Mouse (Mus musculus) testis, adult 2 months (tissue): ENCODE measurements around the gene Ehbp1. TPM values are rescaled to one million over a fixed set of nuclear protein-coding genes. Genes with fewer than 3 reads are reported as not detected.

Source experiments
- H3K27ac ChIP-seq: fragments of 200-500 bp; 2 replicates; pipeline ENCODE4 v1.5.1; 2012; ENCODE audit warnings: low read depth, low read length; ENCODE audit not compliant: control insufficient read depth, insufficient read depth
- H3K27me3 ChIP-seq: fragments of 200-500 bp; 2 replicates; pipeline ENCODE4 v1.6.1; 2012; ENCODE audit warnings: mild to moderate bottlenecking, low read length, moderate library complexity; ENCODE audit not compliant: control insufficient read depth, insufficient read depth
- H3K36me3 ChIP-seq: fragments of 200-500 bp; 2 replicates; pipeline ENCODE4 v1.6.1; 2012; ENCODE audit warnings: mild to moderate bottlenecking, low read length; ENCODE audit not compliant: control insufficient read depth, insufficient read depth
- H3K4me1 ChIP-seq: fragments of 200-500 bp; 2 replicates; pipeline ENCODE4 v1.6.1; 2012; ENCODE audit warnings: low read length; ENCODE audit not compliant: control insufficient read depth, insufficient read depth
- H3K4me3 ChIP-seq: fragments of 200-500 bp; 2 replicates; pipeline ENCODE4 v1.5.1; 2012; ENCODE audit warnings: low read depth, mild to moderate bottlenecking, low read length, moderate library complexity, mixed read lengths; ENCODE audit not compliant: control insufficient read depth
- CTCF ChIP-seq: fragments of 200-500 bp; IDR thresholded peaks from 2 replicates; pipeline ENCODE4 v1.5.1; 2012; ENCODE audit warnings: low read depth, mild to moderate bottlenecking, inconsistent platforms, low read length, moderate library complexity; ENCODE audit not compliant: control insufficient read depth, insufficient read depth, insufficient replicate concordance
- POLR2A ChIP-seq: fragments of 200-500 bp; IDR thresholded peaks from 2 replicates; pipeline ENCODE4 v1.6.1; 2012; ENCODE audit warnings: low read depth, mild to moderate bottlenecking, inconsistent platforms, low read length, moderate library complexity; ENCODE audit not compliant: control insufficient read depth
- polyA plus RNA-seq: library from polyadenylated mRNA; depleted of rRNA; stranded (reverse); fragments of >200 nt; gene quantifications from 2 replicates; pipeline ENCODE4 v1.2.3, GENCODE M21; 2012

Ehbp1 gene
- polyA plus RNA-seq, 1 experiment: 13.1 TPM

DNA sequence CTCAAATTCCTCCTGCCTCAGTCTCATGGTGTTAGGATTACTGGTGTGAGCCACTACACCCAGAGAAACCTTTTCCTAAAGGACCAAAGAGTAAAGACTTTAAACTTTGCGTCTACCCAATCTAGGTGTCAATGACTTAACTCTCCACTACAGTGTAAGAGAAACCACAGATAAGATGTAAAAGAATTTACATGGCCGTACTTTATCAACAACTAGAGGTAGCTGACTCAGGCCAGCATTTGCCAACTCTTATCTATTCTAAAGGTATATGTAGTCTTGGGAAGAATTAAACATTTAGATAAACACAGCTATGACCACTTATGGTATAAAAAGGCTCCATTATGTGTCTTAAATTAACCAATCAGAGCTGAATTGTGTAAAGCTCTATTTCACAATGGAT, 67.9 kb downstream of the Ehbp1 start:
- H3K36me3 ChIP-seq: no peaks in the 10 kb centered on the region
- TF ChIP-seq POLR2A: no peak
- TF ChIP-seq CTCF: no peak
- no peak overlapping the region for H3K4me3 ChIP-seq
- no peak overlapping the region for H3K27ac ChIP-seq
- H3K4me1 ChIP-seq: no peaks in the 10 kb centered on the region
- no peaks in the 10 kb centered on the region for H3K27me3 ChIP-seq

GRCm38 (mm10) chr11:22273378-22273777, 68.7 kb downstream of the Ehbp1 start:
- H3K27ac ChIP-seq: no peak overlapping the region
- H3K27me3 ChIP-seq: no peaks in the 10 kb centered on the region
- TF ChIP-seq POLR2A (no peak), CTCF (no peak)
- H3K36me3 ChIP-seq: no peaks in the 10 kb centered on the region
- H3K4me1 ChIP-seq: no peaks in the 10 kb centered on the region
- H3K4me3 ChIP-seq: no peak overlapping the region

GRCm38 (mm10) chr11:22271889-22272288, 70.2 kb downstream of the Ehbp1 start:
- Histone ChIP-seq H3K27ac (no peak overlapping the region), H3K4me1 (no peaks in the 10 kb centered on the region), H3K36me3 (no peaks in the 10 kb centered on the region), H3K4me3 (no peak overlapping the region), H3K27me3 (no peaks in the 10 kb centered on the region)
- no peak for TF ChIP-seq POLR2A
- TF ChIP-seq CTCF: no peak

GRCm38 (mm10) chr11:22269643-22270042, 72.4 kb downstream of the Ehbp1 start:
- Histone ChIP-seq H3K27ac (no peak overlapping the region), H3K4me1 (no peaks in the 10 kb centered on the region), H3K36me3 (no peaks in the 10 kb centered on the region), H3K4me3 (no peak overlapping the region), H3K27me3 (no peaks in the 10 kb centered on the region)
- TF ChIP-seq POLR2A: no peak

- Histone ChIP-seq H3K36me3 (no peaks in the 10 kb centered on the region), H3K4me1 (no peaks in the 10 kb centered on the region), H3K27me3 (no peaks in the 10 kb centered on the region), H3K27ac (no peak overlapping the region), H3K4me3 (no peak overlapping the region)
- no peak for TF ChIP-seq CTCF
- TF ChIP-seq POLR2A: no peak
Measured at GRCm38 (mm10) chr11:22269173-22269572, 72.9 kb downstream of the Ehbp1 start.

DNA sequence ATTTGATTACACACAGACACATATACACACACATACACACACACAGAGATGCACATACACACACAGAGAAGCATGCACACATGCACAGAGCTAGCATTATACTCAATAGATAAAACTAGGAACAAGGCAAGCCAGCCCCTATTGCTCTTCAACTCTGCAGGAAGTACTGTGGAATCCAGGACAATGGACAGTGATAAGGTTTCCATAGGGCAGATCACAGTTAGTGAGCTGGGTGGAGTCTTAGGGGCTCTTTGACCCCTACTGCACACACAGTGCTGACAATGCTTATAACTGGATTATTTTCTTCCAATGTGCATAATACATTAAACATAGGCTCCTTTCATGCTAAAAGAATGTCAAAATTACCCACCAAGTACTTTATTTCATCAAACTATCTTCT, 75.1 kb downstream of the Ehbp1 start:
- Histone ChIP-seq H3K27ac (no peak overlapping the region), H3K4me1 (no peaks in the 10 kb centered on the region), H3K4me3 (no peak overlapping the region), H3K36me3 (no peaks in the 10 kb centered on the region), H3K27me3 (no peaks in the 10 kb centered on the region)
- TF ChIP-seq POLR2A (no peak), CTCF (no peak)

DNA sequence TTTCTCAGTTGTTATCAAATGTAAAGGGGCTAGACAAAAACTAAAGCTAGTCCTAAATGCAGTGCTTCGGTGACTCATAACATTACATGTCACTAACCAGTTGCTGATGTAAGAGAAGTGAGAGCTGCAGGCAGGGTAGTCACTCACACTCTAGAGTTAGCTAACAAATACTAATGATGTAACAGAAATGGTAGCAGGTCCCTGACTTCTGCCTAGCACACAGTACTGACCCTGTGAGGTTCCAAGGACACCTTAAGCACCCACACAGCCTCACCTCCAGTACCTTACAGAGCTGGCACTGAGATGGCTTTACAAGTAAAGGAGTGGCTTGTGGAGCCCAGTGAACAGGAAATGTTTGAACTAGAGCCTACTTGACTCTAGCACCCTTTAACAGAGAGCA, 86.7 kb downstream of the Ehbp1 start:
- no peak for TF ChIP-seq CTCF
- no peak for TF ChIP-seq POLR2A
- Histone ChIP-seq H3K27me3 (no peaks in the 10 kb centered on the region), H3K4me1 (no peaks in the 10 kb centered on the region), H3K4me3 (peak overlapping the region; percentile 10; the same call in 1 of the 2 replicates), H3K27ac (peak overlapping the region; percentile 2; the same call in 1 of the 2 replicates), H3K36me3 (no peaks in the 10 kb centered on the region)

DNA sequence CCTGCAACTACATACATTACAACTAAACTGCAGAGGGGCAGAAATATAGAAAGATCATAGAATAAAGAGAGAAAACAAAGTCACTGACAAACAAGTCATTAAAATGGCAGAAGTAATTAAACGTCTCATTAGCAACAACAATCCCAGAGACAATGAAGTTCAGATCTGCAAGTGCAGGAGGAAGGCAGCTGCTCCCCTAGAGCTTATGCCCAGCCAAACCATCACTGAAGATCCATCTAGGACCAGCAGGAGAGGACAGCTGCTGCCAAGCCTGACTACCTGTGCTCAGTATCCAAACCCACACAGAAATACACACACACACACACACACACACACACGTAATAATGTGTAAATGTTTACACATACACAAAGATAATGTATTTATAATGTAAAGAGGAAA, 92.7 kb downstream of the Ehbp1 start:
- no peaks in the 10 kb centered on the region for H3K27me3 ChIP-seq
- H3K4me1 ChIP-seq: no peaks in the 10 kb centered on the region
- no peak overlapping the region for H3K4me3 ChIP-seq
- no peak for TF ChIP-seq POLR2A
- no peak for TF ChIP-seq CTCF
- H3K36me3 ChIP-seq: no peaks in the 10 kb centered on the region
- H3K27ac ChIP-seq: no peak overlapping the region
